Mouse (Mus musculus): Measurements from ENCODE around the gene Grin2a. TPM values are rescaled to one million over a fixed set of nuclear protein-coding genes. Genes with fewer than 3 reads are reported as not detected.

The Grin2a gene
- total RNA-seq, 2 experiments from 2014 or later: 129 to 130 TPM

DNA sequence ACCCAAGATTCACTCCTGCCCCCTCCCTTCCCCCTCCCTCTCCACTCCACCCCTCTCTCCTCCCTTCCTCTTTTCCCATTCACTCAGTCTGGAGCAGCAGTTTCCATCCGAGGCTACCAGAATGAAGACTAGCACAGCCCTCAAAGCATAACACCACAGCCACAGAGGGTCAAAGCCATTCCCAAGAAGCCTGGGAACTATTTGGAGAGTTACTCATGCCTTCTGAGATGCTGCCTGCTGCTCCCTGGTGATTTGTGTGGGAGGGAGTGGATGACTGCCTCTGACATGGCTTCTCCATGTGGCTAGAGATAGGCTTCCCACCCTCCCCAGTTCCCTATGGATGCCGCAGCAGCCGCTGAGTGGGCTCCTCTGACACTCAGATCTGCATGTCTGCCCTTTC, 10.3 kb downstream of the Grin2a start:
- intact Hi-C loops (cut with DNase I): no loop called here
- DNase-seq (ENCODE audit: extremely low spot score in 1 of 2, low spot score in 2 of 2): no peak

DNA sequence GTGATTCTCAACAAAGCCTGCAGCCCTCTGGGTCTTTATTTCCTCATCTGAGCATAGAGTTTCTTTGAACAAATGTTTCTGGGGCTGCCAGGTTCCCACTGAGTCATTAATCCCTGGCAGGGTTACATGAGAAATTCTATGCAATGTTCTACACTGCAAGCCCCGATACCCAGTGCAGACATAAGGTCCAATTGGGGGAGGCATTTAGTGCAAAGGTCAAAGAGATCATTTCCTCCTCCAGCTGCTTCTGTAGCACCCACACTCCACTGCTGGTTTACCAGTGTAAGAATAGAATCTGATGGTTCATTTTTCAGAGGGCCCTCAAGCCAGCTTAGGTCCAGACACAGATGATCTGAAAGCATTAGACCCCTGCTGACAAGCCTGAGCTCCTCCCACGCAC, 14.7 kb downstream of the Grin2a start:
- no peak for DNase-seq (ENCODE audit: extremely low spot score in 1 of 2, low spot score in 2 of 2)
- intact Hi-C loops (cut with DNase I): no loop called here

DNA sequence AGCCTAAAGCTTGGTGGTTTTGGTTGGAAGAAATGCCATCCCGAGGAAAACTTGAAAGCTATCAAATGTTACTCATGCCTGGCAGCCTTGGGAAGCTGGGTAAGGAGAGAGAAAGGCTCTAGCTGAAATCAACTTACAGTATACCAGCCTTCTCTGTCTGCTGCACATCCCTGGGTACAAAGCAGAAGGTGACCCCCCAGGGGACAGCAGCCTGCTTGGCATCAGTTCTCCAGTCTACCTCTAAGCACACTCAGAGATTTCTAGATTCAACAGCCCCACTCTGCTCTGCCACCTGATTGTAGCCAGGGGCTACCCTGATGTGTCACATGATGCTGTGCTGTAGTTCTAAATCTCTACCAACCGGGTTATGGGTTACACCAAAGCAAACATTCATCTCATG, 17.2 kb downstream of the Grin2a start:
- DNase-seq (ENCODE audit: extremely low spot score in 1 of 2, low spot score in 2 of 2): no peak
- intact Hi-C loops (cut with DNase I): no loop called here

DNA sequence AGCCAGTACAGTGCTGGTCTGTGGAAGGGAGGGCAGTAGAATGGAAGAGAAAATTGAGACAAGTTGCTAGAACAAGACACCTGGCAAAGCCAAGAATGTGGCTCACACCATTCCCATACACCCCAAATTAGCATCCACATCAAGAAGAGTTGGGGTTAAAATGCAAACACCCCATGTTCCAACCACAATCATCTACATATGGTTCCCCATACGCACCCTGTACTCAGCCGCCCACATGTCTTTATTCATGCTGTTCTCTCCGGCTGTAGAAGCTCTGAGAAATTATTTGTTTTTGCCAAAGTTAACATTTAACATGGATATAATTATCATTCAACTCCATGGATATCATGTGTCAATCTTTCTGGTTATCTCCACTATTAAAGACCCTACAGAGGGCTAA, 22.7 kb downstream of the Grin2a start:
- DNase-seq (ENCODE audit: extremely low spot score in 1 of 2, low spot score in 2 of 2): no peak
- intact Hi-C loops (cut with DNase I): no loop called here

DNA sequence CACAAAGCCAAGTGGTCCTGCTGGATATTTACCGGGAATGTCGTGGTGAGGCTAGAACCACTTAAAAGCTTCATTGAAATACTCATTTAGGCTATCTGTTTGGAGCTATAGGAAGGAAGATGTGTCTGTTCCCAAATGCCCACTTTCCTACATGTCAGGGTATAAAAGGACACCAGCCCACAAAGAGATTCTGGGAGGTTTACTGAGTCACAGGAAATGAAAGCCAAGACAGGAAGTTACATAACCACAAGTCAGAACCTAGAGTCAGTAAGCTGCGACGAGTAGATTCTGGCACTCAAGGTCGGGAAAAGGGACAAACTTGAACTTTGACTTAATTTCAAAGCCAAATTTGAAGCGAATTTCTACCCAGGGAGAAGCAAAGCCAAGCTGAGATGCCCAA, 30.9 kb downstream of the Grin2a start:
- DNase-seq (ENCODE audit: extremely low spot score in 1 of 2, low spot score in 2 of 2): no peak
- intact Hi-C loops (cut with DNase I): no loop called here

DNA sequence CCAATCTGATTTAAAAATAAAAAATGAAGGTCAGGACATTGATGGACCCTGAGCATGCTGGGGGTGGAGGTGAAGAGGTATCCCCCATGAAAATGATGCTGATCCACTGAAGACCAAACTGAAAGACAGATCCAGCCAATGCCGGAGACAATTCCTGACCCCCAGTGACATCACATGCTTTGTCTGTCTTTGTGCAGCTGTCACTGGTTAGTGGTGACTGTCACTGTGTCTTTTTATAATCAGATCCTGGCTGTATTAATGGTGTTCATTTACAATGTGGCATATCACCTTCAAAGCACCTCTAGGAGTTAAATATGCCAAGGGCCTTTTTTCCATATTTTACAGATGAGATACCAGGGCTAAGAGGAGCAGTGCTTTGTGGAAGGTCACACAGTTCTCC, 32.9 kb downstream of the Grin2a start:
- intact Hi-C loops (cut with DNase I): no loop called here
- DNase-seq (ENCODE audit: extremely low spot score in 1 of 2, low spot score in 2 of 2): no peak

DNA sequence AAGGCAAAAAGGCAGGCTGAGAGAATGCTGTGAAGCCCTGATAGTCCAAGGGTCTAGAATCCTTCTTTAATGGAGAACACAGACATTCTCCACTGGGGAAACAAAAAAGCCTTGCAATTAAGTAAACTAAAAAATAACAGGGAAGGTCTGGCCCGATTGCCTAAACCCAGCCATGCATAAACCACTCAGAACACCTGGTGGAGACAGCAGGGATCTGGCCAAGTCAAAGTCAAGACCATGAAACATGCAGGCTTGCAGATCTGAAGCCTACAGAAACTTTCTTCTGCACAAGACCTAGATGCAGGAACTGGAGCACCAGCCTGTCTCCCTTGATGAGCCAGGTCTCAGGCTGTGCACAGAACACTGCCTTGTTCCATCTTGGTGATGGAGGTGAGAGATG, 36.0 kb downstream of the Grin2a start:
- no peak for DNase-seq (ENCODE audit: extremely low spot score in 1 of 2, low spot score in 2 of 2)
- intact Hi-C loops (cut with DNase I): no loop called here

DNA sequence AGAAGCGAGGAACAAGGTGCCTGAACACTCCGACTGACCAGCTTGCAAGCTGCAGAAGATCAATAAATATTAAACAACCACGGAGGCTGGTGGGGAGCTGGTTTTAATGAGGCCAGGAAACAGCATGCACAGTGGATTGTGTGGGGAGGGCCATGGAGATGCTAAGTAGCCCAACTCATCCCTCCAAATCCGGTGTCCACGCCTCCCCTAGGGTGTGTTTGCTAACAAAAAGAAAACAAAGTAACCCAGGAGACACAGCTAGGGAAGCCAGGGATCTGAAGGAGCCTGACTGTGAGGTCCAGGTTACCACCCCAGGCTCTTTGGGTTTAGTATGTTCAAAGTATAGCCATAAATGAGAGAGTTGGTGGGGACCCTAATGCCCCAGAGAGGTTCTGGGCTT, 41.1 kb downstream of the Grin2a start:
- intact Hi-C loops (cut with DNase I): no loop called here
- DNase-seq (ENCODE audit: extremely low spot score in 1 of 2, low spot score in 2 of 2): no peak

DNA sequence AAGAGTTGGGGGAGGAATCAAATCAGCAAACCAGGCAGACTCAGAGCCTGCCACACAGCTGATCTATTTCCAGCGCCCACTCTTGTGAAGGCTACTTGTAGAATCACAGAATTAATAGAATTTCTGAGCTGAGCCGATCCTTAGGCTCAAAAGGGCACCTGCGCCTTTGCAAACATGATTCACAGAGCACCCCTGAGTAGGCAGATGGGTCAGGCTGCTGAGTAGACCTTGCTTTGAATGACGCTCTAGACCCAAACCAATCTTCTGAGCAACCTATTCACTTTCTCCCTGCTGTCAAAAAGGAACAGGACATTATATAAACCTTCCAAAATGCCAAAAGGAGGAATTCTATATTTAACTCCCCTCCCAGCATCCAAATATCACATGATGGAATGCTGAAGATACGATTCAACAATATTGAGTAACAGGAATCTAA, 41.9 kb downstream of the Grin2a start:
- intact Hi-C loops (cut with DNase I): no loop called here
- DNase-seq (ENCODE audit: extremely low spot score in 1 of 2, low spot score in 2 of 2): no peak

DNA sequence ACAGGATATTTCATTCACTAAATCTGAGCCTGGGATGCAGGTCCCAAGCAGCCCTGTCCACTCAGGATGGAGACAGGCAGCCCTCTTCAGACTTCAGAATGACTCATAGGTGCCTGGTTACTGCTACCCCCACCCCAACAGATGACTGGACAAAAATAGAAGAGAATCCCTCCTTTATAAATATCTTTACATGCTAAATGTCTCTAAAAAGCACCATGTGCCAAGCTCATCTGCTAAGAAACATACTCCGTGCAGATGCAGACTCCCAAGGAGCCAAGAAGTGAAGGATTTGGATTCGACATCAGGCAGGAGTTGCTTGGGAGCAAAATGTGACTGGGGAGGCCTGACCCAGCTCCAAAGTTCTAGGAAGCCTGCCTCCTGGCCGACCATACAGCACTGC, 46.1 kb downstream of the Grin2a start:
- no peak for DNase-seq (ENCODE audit: extremely low spot score in 1 of 2, low spot score in 2 of 2)
- intact Hi-C loops (cut with DNase I): no loop called here

DNA sequence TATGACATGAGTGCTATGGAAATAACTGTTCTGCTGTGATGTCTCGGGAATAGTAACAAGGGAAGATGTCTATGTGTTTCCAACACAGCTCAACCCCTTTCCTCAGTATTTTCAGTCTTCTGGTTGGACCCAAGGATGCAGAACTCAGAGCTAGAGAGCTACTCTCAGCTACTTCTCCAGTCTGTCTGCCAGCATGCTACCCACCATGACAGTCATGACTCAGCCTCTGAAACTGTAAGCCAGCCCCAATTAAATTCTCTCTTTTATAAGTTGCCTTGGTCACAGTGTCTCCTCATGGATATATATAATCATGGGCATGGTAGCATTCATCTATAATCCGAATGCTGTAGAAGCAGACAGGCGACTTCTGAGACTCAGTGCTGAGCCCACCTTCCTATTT, 47.9 kb downstream of the Grin2a start:
- DNase-seq (ENCODE audit: extremely low spot score in 1 of 2, low spot score in 2 of 2): no peak
- intact Hi-C loops (cut with DNase I): no loop called here

DNA sequence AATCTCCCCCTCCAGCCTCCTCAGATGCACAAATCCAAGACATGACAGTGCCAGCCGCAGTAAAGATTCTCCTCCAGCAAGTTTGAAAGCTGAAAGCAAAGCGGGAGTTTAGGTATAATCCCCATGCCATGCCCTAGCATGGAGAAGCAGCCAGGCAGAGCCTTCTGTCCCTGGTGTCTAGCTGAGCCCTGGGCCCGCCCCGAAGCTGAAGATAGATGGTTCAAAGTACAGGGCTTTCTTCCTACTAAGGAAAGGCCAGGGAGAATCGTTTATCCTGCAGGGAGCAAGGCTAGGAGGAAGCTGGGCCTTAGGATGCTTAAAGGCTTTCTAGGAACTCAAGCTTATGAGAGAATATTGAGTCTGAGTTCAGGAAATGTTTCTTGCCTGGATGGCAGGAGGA, 50.5 kb downstream of the Grin2a start:
- no peak for DNase-seq (ENCODE audit: extremely low spot score in 1 of 2, low spot score in 2 of 2)
- intact Hi-C loops (cut with DNase I): no loop called here

DNA sequence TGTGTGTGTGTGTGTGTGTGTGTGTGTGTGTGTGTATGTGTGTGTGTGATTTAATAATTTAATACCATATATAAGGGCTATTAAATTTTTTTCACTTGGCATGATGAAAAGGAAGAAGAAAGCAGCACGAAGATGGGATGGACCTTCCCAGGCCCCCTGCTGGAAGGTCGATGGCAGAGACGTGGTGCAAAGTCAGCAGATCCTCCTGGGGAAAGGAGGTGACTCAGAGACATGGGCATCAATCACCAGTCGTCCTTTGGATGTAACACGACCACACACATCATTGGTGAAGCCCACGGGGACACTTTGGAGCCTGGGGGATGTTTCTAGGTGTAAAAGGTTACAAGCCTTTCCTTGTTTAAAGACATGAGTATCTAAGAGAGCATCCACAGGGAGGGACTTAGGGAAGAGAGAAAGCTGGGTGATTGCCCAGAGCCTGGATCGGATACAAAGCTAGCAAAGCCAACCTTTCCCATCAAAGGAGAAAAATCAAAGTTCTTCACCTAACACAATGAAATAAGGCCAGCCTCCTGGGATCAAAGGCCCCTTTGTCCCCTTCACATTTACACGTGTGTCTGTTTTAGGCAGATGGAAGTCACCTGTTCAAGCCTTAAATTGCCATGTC, 53.9 kb downstream of the Grin2a start:
- no peak for DNase-seq (ENCODE audit: extremely low spot score in 1 of 2, low spot score in 2 of 2)
- intact Hi-C loops (cut with DNase I): no loop called here

DNA sequence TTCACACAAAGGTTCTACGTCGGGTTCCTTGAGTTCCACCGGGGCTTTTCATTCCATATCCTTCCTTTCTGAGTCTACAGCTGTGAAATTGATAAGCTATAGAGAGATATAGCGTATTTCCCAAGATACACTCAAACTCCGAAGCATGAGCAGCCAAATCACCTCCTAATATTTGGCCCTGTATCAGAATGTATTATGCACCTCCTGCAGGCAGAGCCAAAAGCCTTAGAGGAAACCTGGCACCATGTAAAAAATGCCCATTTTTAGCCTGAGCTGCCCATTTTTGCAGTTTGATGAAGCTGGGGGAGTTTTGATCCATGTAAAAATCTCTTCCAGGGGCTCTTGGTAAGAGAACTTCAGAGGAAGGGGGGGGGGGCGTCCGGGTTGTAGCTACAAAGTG, 54.6 kb downstream of the Grin2a start:
- intact Hi-C loops (cut with DNase I): no loop called here
- no peak for DNase-seq (ENCODE audit: extremely low spot score in 1 of 2, low spot score in 2 of 2)

DNA sequence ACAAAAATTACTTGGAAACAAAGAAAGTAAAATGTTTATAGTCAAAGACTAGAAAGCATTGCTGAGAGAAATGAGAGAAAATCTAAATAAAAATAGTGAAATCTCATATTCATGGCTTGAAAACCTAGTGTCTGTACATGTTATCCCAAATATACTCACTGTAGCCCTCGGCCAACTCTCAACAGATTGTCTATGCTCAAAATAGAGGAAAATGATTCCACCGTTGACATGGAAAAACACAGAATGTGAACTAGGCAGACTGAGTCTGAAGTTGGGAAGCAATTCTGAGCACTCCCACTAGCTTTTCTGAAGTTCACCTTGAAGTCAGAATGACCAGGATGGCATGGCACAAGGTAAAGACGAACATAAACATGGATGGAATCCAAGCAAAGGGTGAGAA, 84.7 kb downstream of the Grin2a start:
- intact Hi-C loops (cut with DNase I): no loop called here
- peak in 1 of 2 experiments; percentile 21 for DNase-seq (ENCODE audit: extremely low spot score in 1 of 2, low spot score in 2 of 2)

DNA sequence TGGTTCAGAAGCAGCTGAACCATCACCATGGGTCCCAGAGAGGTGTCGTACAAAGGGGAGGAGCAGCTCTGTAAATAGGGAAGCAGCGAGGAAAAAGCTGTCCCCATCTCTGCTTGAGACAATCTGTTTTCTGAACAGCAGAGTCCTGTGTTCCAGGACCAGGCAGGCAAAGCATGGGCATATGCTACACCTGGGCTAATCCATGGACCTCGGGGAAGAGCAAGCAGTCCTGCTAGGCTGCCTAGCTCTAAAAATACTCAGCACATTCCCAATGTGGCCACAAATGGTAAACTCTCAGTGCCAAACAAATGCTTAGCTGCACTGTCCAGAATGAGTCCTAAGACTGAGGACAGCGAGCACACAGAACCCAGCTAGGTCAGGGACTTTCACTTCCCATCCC, 86.1 kb downstream of the Grin2a start:
- intact Hi-C loops (cut with DNase I): no loop called here
- no peak for DNase-seq (ENCODE audit: extremely low spot score in 1 of 2, low spot score in 2 of 2)

DNA sequence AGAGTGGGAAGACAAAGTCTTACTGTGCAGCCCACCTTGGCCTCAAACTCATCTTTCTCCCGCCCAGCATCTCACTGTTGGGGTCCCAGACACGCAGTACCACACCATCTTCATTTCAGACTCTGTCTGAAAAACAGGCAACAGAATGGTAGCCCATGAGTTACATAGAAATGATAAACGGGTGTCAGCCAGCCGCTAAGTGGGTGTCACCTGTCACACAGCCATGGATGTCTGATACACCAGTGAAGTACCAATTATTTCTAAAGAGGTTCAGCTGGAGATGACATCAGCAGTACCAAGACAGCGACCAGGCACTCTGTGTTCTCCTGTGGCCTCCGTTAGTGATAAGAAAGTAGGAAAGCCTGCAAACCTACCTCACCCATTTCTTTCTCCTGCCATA, 90.9 kb downstream of the Grin2a start:
- intact Hi-C loops (cut with DNase I): no loop called here
- DNase-seq (ENCODE audit: extremely low spot score in 1 of 2, low spot score in 2 of 2): no peak

DNA sequence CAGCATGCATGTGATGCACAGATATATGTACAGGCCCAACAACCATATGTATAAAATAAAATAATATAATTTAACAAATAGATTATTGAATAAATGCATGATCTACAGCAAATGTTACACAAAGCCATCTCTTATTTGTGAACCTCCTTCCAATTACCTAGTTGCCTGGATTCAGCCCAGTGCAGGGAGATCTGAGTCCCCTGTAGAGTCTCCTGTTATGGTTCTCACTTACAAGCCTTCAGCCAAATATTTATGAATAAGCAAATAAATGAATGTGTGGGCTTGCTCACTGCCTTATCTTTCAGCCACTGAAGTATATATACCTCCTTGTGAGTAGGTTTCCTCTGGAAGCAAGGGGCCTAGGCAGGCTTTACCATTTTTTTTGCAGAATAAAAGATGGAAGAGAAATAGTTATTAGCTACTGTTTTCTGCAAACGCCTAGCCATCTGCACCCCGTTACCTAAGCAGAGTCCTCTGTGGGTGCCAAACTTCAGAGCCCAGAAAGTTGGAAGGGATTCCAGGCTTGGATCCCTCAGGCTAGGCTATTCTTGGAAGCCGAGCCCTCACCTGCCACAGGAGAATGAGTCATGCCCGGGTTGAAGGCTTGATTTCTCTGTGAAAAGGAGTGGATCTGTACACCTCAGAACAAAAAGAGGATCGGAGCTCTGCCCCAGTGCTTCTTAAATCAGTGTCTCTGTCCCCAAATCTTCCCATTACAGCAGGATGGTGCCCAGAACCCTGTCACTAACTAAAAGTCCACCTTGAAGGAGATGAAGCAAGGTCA, 92.5 kb downstream of the Grin2a start:
- DNase-seq (ENCODE audit: extremely low spot score in 1 of 2, low spot score in 2 of 2): no peak
- intact Hi-C loops (cut with DNase I): no loop called here

DNA sequence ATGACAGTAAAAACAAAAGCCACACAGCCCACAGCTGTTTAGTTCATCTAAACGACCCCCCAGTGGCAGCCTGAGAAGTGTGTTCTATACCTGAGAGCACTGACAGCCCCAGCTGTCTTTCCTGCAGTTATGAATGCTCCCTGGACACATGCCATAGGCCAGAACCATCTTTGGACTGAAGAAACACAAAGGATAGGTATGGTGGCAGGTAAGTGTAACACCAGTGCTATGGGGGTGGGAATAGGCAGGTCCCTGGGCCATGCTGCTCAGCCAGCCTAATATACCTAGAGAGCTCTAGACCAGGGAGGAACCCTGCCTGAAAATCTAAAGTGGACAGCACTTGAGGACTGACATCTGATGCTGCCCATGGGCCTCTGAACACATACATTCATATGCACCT, 93.9 kb downstream of the Grin2a start:
- intact Hi-C loops (cut with DNase I): no loop called here
- no peak for DNase-seq (ENCODE audit: extremely low spot score in 1 of 2, low spot score in 2 of 2)

DNA sequence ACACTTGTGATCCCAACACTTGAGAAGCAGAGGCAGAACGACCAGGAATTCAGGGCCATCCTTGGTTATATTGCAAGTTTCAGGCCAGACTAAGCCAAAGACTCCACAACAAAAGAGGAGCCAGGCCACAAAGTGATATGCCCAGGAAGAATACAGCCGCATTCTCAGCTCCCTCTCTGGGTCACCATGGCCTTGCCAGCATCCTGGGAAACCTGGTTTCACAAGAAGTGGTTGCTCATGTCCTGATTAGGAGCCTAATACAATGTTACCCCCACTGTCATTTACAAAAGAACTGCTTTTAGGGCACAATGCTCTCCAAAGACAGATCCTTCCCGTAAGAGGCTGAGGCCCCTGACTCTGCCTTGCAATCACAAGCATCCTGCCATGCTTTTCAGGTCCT, 94.4 kb downstream of the Grin2a start:
- no peak for DNase-seq (ENCODE audit: extremely low spot score in 1 of 2, low spot score in 2 of 2)
- intact Hi-C loops (cut with DNase I): no loop called here

DNA sequence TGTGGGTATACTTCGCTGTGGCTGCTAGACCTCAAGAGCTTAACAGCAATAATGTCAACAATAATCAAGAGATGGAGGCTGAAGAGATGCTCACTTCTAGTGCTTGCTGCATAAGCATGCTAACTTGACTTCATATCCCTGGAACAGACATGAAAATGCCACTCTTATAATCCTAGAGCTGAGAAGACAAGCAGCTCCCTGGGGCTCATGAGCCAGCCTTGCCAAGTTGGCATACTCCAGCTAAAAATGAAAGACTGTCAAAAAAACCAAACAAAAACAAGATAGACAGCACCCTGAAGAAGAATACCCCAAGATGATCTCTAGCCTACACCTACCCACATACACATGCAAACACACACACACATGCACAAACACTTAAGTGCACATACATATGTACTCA, 95.2 kb downstream of the Grin2a start:
- no peak for DNase-seq (ENCODE audit: extremely low spot score in 1 of 2, low spot score in 2 of 2)
- intact Hi-C loops (cut with DNase I): no loop called here

Data from left cerebral cortex, postnatal 10 days (tissue).